Mouse (Mus musculus): ENCODE measurements at regions not wholly inside any gene's neighbourhood (a gene's known extent, or its start where the extent isn't known, plus 50 kb on each side); places are given as distances from the start of the nearest gene placed in this dataset.
"Not testable (repeated sequence)": the region's sequence is repeated elsewhere in the genome, so short reads cannot be mapped to it uniquely, and the experiment has no call there.

DNA sequence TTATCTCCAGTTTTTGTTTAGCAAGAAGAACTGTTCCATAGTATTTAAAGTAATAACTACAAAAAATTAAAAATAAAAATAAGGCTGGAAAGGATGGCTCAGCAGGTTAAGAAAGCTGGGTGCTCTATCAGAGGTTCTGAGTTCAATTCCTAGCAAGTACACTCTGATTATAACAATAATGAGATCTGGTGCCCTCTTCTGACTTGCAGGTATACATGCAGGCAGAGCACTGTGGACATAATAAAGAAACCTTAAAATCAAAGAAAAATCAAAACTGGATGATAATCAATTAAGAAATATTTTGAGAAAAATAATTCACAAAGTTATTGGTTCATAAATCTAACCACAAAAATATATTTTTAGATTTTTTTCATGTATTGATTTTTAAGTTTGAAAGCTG is 346.7 kb upstream of the Cdh8 start:
- no peak overlapping the region for H3K4me2 ChIP-seq (replicated peaks; ENCODE audit: low read depth, low read length, severe bottlenecking)
- no peaks in the 10 kb centered on the region for H3K36me3 ChIP-seq (ENCODE audit: control insufficient read depth, insufficient read depth, low read length)
- DNase-seq (ENCODE audit: low spot score) (no peak), ATAC-seq (ENCODE audit: low FRiP score, low read depth) (no peak)
- no peak for TF ChIP-seq POLR2A (IDR thresholded peaks at IDR 0.05; ENCODE audit: borderline replicate concordance, extremely low read depth, insufficient read depth, insufficient read length)
- H3K4me3 ChIP-seq (replicated peaks; ENCODE audit: low read length) = no peak overlapping the region
- H3K27ac ChIP-seq (replicated peaks; ENCODE audit: low read depth, low read length) = no peak overlapping the region
- H3K9ac ChIP-seq (ENCODE audit: low read depth, low read length, severe bottlenecking) = no peak overlapping the region
- H3K4me1 ChIP-seq (ENCODE audit: control insufficient read depth, insufficient read depth, low read length) = no peaks in the 10 kb centered on the region
- no peaks in the 10 kb centered on the region for H3K9me3 ChIP-seq (ENCODE audit: control insufficient read depth, low read length)
- no peaks in the 10 kb centered on the region for H3K27me3 ChIP-seq (ENCODE audit: control insufficient read depth, insufficient read depth, low read length)

- 76% methylated on average over 2 of the region's 2 CpGs for WGBS
- ATAC-seq (ENCODE audit: low FRiP score, low read depth) (no peak), DNase-seq (ENCODE audit: low spot score) (no peak)
- H3K9ac ChIP-seq (ENCODE audit: low read depth, low read length, severe bottlenecking) = no peak overlapping the region
- H3K4me3 ChIP-seq (replicated peaks; ENCODE audit: low read length) = no peak overlapping the region
- H3K27me3 ChIP-seq (ENCODE audit: control insufficient read depth, insufficient read depth, low read length) = no peaks in the 10 kb centered on the region
- no peaks in the 10 kb centered on the region for H3K4me1 ChIP-seq (ENCODE audit: control insufficient read depth, insufficient read depth, low read length)
- H3K36me3 ChIP-seq (ENCODE audit: control insufficient read depth, insufficient read depth, low read length) = no peaks in the 10 kb centered on the region
- H3K27ac ChIP-seq (replicated peaks; ENCODE audit: low read depth, low read length) = no peak overlapping the region
- no peak overlapping the region for H3K4me2 ChIP-seq (replicated peaks; ENCODE audit: low read depth, low read length, severe bottlenecking)
- TF ChIP-seq POLR2A (IDR thresholded peaks at IDR 0.05; ENCODE audit: borderline replicate concordance, extremely low read depth, insufficient read depth, insufficient read length) = no peak
- H3K9me3 ChIP-seq (ENCODE audit: control insufficient read depth, low read length) = no peaks in the 10 kb centered on the region
Measured at GRCm38 (mm10) chr8:99736190-99736589, 319.9 kb upstream of the Cdh8 start.

DNA sequence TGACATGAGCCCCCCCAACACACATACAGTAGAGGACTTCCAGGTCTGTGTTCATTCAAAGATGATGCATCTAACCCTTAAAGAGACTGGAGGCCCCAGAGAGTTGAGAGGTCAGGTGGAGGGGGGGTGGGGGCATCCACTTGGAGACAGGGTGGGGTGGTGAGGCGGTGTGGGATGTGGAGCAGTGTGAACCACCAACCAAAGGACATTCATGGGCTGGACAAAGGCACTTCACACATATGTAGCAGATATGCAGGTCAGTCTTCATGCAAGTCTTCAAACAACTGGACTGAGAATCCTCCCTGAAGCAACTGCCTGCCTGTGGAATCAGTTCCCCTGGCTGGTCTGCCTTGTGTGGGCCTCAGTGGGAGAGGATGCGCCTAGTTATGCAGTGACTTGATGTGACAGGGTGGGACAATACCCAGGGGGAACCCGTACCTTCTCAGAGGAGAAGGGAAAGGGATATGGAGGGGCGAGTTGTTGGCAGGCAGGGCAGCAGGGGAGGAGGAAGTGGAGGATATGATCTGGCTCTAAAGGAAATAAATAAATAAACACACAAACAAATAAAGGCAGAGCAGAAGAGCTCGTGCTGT is 308.5 kb upstream of the Cdh8 start:
- Histone ChIP-seq H3K36me3 (ENCODE audit: control insufficient read depth, insufficient read depth, low read length) (no peaks in the 10 kb centered on the region), H3K4me1 (ENCODE audit: control insufficient read depth, insufficient read depth, low read length) (no peaks in the 10 kb centered on the region), H3K9ac (ENCODE audit: low read depth, low read length, severe bottlenecking) (no peak overlapping the region), H3K27ac (replicated peaks; ENCODE audit: low read depth, low read length) (no peak overlapping the region), H3K4me2 (replicated peaks; ENCODE audit: low read depth, low read length, severe bottlenecking) (no peak overlapping the region), H3K27me3 (ENCODE audit: control insufficient read depth, insufficient read depth, low read length) (no peaks in the 10 kb centered on the region), H3K9me3 (ENCODE audit: control insufficient read depth, low read length) (no peaks in the 10 kb centered on the region), H3K4me3 (replicated peaks; ENCODE audit: low read length) (no peak overlapping the region)
- 75% methylated on average over 5 of the region's 5 CpGs for WGBS
- ATAC-seq (ENCODE audit: low FRiP score, low read depth) = no peak
- no peak for DNase-seq (ENCODE audit: low spot score)
- TF ChIP-seq POLR2A (IDR thresholded peaks at IDR 0.05; ENCODE audit: borderline replicate concordance, extremely low read depth, insufficient read depth, insufficient read length) = no peak

DNA sequence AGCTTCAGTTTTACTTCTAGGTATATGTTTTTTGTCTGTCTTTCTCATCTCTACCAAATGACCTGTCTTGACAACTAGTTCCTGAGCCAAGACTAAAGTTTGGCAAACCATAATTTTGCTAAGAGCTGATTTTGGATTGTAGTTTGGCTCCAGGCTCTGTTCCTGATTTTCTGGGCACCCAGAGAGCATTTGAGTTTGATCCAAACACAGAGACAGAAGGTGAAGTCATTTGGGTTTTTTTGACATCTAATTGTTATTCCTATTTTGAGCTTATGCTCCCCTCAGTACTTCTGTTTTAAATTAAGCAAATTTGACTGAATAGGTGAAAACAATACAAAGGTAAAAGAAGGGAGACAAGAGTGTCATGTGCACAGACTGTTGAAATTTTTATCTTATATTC is 302.7 kb upstream of the Cdh8 start:
- no peak for TF ChIP-seq POLR2A (IDR thresholded peaks at IDR 0.05; ENCODE audit: borderline replicate concordance, extremely low read depth, insufficient read depth, insufficient read length)
- H3K4me1 ChIP-seq (ENCODE audit: control insufficient read depth, insufficient read depth, low read length) = no peaks in the 10 kb centered on the region
- ATAC-seq (ENCODE audit: low FRiP score, low read depth) (no peak), DNase-seq (ENCODE audit: low spot score) (no peak)
- H3K27me3 ChIP-seq (ENCODE audit: control insufficient read depth, insufficient read depth, low read length) = no peaks in the 10 kb centered on the region
- H3K9me3 ChIP-seq (ENCODE audit: control insufficient read depth, low read length) = no peaks in the 10 kb centered on the region
- H3K27ac ChIP-seq (replicated peaks; ENCODE audit: low read depth, low read length) = no peak overlapping the region
- no peak overlapping the region for H3K4me2 ChIP-seq (replicated peaks; ENCODE audit: low read depth, low read length, severe bottlenecking)
- H3K4me3 ChIP-seq (replicated peaks; ENCODE audit: low read length) = no peak overlapping the region
- no peaks in the 10 kb centered on the region for H3K36me3 ChIP-seq (ENCODE audit: control insufficient read depth, insufficient read depth, low read length)
- H3K9ac ChIP-seq (ENCODE audit: low read depth, low read length, severe bottlenecking) = no peak overlapping the region

GRCm38 (mm10) chr8:99681673-99682072 is 265.4 kb upstream of the Cdh8 start:
- TF ChIP-seq POLR2A (IDR thresholded peaks at IDR 0.05; ENCODE audit: borderline replicate concordance, extremely low read depth, insufficient read depth, insufficient read length) = no peak
- Histone ChIP-seq H3K4me1 (ENCODE audit: control insufficient read depth, insufficient read depth, low read length) (no peaks in the 10 kb centered on the region), H3K9me3 (ENCODE audit: control insufficient read depth, low read length) (no peaks in the 10 kb centered on the region), H3K27ac (replicated peaks; ENCODE audit: low read depth, low read length) (no peak overlapping the region), H3K4me2 (replicated peaks; ENCODE audit: low read depth, low read length, severe bottlenecking) (no peak overlapping the region), H3K9ac (ENCODE audit: low read depth, low read length, severe bottlenecking) (no peak overlapping the region), H3K36me3 (ENCODE audit: control insufficient read depth, insufficient read depth, low read length) (no peaks in the 10 kb centered on the region), H3K4me3 (replicated peaks; ENCODE audit: low read length) (no peak overlapping the region), H3K27me3 (ENCODE audit: control insufficient read depth, insufficient read depth, low read length) (no peaks in the 10 kb centered on the region)
- WGBS = 63% methylated on average over 3 of the region's 3 CpGs
- ATAC-seq (ENCODE audit: low FRiP score, low read depth) = no peak
- no peak for DNase-seq (ENCODE audit: low spot score)

- not testable (repeated sequence) for DNase-seq (ENCODE audit: low spot score); ATAC-seq (ENCODE audit: low FRiP score, low read depth); H3K4me1 ChIP-seq (ENCODE audit: control insufficient read depth, insufficient read depth, low read length); H3K9ac ChIP-seq (ENCODE audit: low read depth, low read length, severe bottlenecking); H3K36me3 ChIP-seq (ENCODE audit: control insufficient read depth, insufficient read depth, low read length); H3K27me3 ChIP-seq (ENCODE audit: control insufficient read depth, insufficient read depth, low read length); H3K4me2 ChIP-seq (replicated peaks; ENCODE audit: low read depth, low read length, severe bottlenecking); H3K27ac ChIP-seq (replicated peaks; ENCODE audit: low read depth, low read length); H3K4me3 ChIP-seq (replicated peaks; ENCODE audit: low read length); H3K9me3 ChIP-seq (ENCODE audit: control insufficient read depth, low read length)
- 87% methylated on average over 6 of the region's 6 CpGs for WGBS
Measured at GRCm38 (mm10) chr8:99679253-99679899, 263.1 kb upstream of the Cdh8 start.

DNA sequence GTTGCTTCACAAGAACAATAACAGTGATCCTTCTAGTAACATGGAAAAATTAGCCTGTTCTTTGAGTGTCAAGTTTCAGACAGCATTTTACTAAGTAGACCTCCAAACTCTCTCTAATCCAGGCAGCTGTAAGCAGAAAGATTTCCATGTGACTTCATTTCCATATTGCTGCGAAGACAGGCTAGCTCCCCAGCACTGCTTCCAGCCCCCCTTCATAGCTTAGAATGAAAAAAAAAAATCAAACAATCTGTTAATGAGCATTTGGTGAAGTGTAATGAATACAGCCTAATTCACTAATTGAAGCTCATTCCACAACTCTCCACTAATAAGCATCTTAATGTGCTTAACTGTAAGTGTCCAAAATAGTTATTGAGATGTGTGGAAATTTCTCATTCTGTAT is 251.4 kb upstream of the Cdh8 start:
- not testable (repeated sequence) for H3K36me3 ChIP-seq (ENCODE audit: control insufficient read depth, insufficient read depth, low read length); H3K9me3 ChIP-seq (ENCODE audit: control insufficient read depth, low read length); H3K27ac ChIP-seq (replicated peaks; ENCODE audit: low read depth, low read length); DNase-seq (ENCODE audit: low spot score); ATAC-seq (ENCODE audit: low FRiP score, low read depth); H3K27me3 ChIP-seq (ENCODE audit: control insufficient read depth, insufficient read depth, low read length); H3K4me1 ChIP-seq (ENCODE audit: control insufficient read depth, insufficient read depth, low read length); H3K4me2 ChIP-seq (replicated peaks; ENCODE audit: low read depth, low read length, severe bottlenecking); H3K9ac ChIP-seq (ENCODE audit: low read depth, low read length, severe bottlenecking); H3K4me3 ChIP-seq (replicated peaks; ENCODE audit: low read length)
- 43% methylated on average over 1 of the region's 1 CpGs for WGBS

Data from limb, embryonic 14.5 days (tissue).